Mouse (Mus musculus) hindbrain, embryonic 13.5 days (tissue): Measurements from ENCODE around the gene Cox5b. TPM values are rescaled to one million over a fixed set of nuclear protein-coding genes. Genes with fewer than 3 reads are reported as not detected.

Experiments used
- ATAC-seq: fragments of 200-750 bp; cut with Nextera tagmentation; 2 replicates; pipeline ENCODE4 v1.8.0; 2017; ENCODE audit warnings: moderate TSS enrichment; ENCODE audit not compliant: low FRiP score
- H3K27ac ChIP-seq: fragments of 300-500 bp; sonication (generic); 2 replicates; pipeline ENCODE4 v1.5.1; 2015; ENCODE audit warnings: inconsistent platforms, mild to moderate bottlenecking, moderate library complexity
- H3K27me3 ChIP-seq: fragments of 300-500 bp; sonication (generic); 2 replicates; pipeline ENCODE4 v1.6.1; 2015; ENCODE audit warnings: mild to moderate bottlenecking, inconsistent platforms
- H3K36me3 ChIP-seq: fragments of 300-500 bp; sonication (generic); 2 replicates; pipeline ENCODE4 v1.6.1; 2015; ENCODE audit warnings: mild to moderate bottlenecking, inconsistent platforms
- H3K4me1 ChIP-seq: fragments of 300-500 bp; sonication (generic); replicated peaks from 2 replicates; pipeline ENCODE4 v1.6.1; 2015; ENCODE audit warnings: inconsistent platforms
- H3K4me2 ChIP-seq: fragments of 300-500 bp; sonication (generic); 2 replicates; pipeline ENCODE4 v1.6.1; 2015; ENCODE audit warnings: inconsistent platforms, mild to moderate bottlenecking, moderate library complexity
- H3K4me3 ChIP-seq: fragments of 300-500 bp; sonication (generic); 2 replicates; pipeline ENCODE4 v1.5.1; 2015; ENCODE audit warnings: mild to moderate bottlenecking, inconsistent platforms
- H3K9ac ChIP-seq: fragments of 300-500 bp; sonication (generic); 2 replicates; pipeline ENCODE4 v1.6.1; 2015; ENCODE audit warnings: mild to moderate bottlenecking, inconsistent platforms
- H3K9me3 ChIP-seq: fragments of 300-500 bp; sonication (generic); 2 replicates; pipeline ENCODE4 v1.6.1; 2016; ENCODE audit warnings: inconsistent platforms
- WGBS: fragments of 180-500 bp; shearing (Covaris S2); methylation state at CpG from one replicate; pipeline ENCODE4 v1.1.7; 2015; 5-methylcytosine and 5-hydroxymethylcytosine counted together
- polyA plus RNA-seq: library from polyadenylated mRNA; unstranded; fragments of >200 nt; fragmentation: Nextera tagmentation; extraction: Ambion mirVana; gene quantifications from 2 replicates; pipeline ENCODE4 v1.2.1, GENCODE M21; 2015

Cox5b gene
- polyA plus RNA-seq, 1 experiment from 2014 or later: 648 TPM

DNA sequence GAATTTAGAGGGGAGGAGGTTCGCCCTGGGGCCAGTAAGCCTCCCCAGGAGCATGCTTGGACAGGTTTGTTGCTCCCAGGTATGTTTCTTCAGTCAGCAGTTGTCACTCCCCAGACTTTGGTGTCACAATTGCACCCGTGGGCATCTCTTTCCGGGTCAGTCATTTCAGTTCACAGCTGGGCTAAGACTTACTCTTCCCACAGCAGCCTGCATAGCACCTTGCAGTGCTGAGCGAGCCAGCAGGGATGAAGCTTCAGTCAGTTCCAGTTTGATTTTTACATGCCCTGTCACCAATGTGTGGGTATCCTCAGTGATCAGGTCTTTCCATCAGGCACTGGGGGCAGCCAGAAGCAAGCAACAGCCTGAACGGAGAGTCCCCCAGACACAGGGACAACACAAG, 5.8 kb downstream of the Cox5b start:
- H3K9me3 ChIP-seq: no peaks in the 10 kb centered on the region
- no peak overlapping the region for H3K4me2 ChIP-seq
- peaks cover 64% of the 10 kb centered on the region for H3K36me3 ChIP-seq
- WGBS: 71% methylated on average over 5 of the region's 5 CpGs
- ATAC-seq: no peak
- H3K27me3 ChIP-seq: no peaks in the 10 kb centered on the region
- peaks cover 9% of the 10 kb centered on the region for H3K4me1 ChIP-seq
- H3K9ac ChIP-seq: peak overlapping the region; percentile 35; the same call in 1 of the 2 replicates
- H3K27ac ChIP-seq: no peak overlapping the region
- no peak overlapping the region for H3K4me3 ChIP-seq

DNA sequence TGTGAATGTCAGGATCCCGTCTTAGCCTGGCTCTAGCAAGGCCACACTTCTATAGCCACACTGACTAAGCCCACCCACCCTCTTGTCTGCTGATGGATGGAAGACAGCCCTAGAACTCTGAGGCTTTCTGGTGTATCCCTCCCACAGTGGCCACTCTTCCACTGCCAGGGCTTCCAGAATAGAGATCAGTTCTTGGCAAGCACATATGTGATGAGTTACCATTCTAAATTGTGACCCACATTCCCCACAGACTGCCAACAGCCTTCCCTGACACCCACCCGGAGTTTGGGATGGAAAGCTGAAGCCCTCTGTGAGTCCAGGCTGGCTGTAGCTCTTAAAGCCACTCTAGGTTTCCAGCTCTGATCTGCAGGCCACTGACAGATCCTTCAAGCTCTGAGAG, 15.9 kb downstream of the Cox5b start:
- 80% methylated on average over 2 of the region's 2 CpGs for WGBS
- Histone ChIP-seq H3K9me3 (no peaks in the 10 kb centered on the region), H3K4me1 (peaks cover 30% of the 10 kb centered on the region), H3K27ac (no peak overlapping the region), H3K27me3 (no peaks in the 10 kb centered on the region), H3K4me3 (no peak overlapping the region), H3K9ac (no peak overlapping the region), H3K36me3 (peaks cover 54% of the 10 kb centered on the region), H3K4me2 (no peak overlapping the region)
- no peak for ATAC-seq

DNA sequence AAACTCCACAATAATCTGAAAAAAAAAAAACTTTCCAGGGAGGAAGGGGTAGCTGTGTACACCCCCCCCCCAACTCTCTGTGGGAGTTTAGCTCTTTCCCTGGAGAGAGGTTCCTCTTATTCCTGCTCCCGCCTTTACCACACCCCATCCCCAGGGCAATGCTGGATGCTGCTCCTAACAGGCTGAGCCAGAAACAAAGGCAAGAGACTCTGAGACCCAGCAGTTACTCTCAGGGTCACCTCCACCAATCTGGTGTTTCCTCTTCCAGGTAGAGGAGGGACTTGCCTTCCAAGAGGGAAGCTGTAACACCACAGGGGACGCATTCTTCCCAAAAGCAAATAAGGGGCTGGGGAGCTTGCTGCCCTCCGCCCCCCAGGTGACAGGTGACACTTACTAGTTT, 16.5 kb downstream of the Cox5b start:
- 78% methylated on average over 3 of the region's 3 CpGs for WGBS
- Histone ChIP-seq H3K4me2 (peak overlapping the region; percentile 83; the same call in 1 of the 2 replicates), H3K36me3 (peaks cover 48% of the 10 kb centered on the region), H3K4me3 (no peak overlapping the region), H3K27me3 (no peaks in the 10 kb centered on the region), H3K4me1 (peaks cover 30% of the 10 kb centered on the region), H3K9ac (peak overlapping the region; percentile 98; the same call in 1 of the 2 replicates), H3K27ac (no peak overlapping the region), H3K9me3 (no peaks in the 10 kb centered on the region)
- no peak for ATAC-seq

GRCm38 (mm10) chr1:36708626-36709025, 17.4 kb downstream of the Cox5b start:
- H3K4me1 ChIP-seq: peaks cover 30% of the 10 kb centered on the region
- no peaks in the 10 kb centered on the region for H3K27me3 ChIP-seq
- ATAC-seq: no peak
- peak overlapping the region; percentile 98 for H3K9ac ChIP-seq
- no peak overlapping the region for H3K27ac ChIP-seq
- peak overlapping the region; percentile 99 for H3K4me3 ChIP-seq
- no peaks in the 10 kb centered on the region for H3K9me3 ChIP-seq
- WGBS: 96% methylated on average over 1 of the region's 1 CpGs
- H3K4me2 ChIP-seq: peak overlapping the region; percentile 83
- peaks cover 39% of the 10 kb centered on the region for H3K36me3 ChIP-seq

DNA sequence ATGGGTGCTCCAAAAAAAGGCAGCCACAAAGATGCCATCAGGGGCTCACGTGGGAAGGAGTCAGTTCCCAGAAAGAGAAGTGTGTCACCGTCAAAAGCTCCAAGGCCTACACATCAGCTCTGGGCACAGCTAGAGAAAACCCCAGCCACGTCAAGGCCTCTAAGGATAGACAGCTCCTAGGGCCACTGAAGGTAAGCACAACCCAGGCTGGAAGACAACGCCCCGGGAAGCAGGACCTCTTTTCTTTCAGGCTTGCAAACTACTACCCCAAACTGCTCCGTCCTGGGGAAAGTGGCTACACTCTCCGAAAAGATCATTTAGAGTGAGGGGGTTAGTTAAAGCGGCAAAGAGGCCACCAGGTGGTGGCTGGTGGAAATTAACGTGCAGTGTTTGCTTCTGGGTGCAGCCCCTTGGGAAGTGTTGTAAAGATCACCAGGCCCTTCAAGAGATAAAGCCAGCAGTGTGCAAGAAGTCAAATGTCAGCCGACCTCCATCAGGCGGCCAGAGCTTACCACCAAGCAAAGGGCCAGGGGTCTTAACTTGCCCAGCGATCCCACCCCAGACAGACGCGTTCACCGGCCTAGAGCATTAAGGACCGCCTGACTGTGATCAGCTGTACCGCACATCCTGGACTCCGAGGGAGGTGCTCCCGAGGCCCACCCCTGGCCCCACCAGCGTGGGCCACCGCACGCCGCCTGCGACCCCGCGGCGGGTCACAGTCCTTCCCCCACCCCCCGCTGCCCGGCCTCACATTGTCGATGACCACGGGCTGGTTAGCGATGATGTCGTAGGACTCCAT, 18.0 kb downstream of the Cox5b start:
- Histone ChIP-seq H3K4me2 (peak overlapping the region; percentile 83), H3K9ac (peak overlapping the region; percentile 98), H3K27ac (peak overlapping the region; percentile 91), H3K9me3 (no peaks in the 10 kb centered on the region), H3K27me3 (no peaks in the 10 kb centered on the region), H3K36me3 (peaks cover 33% of the 10 kb centered on the region), H3K4me1 (peaks cover 30% of the 10 kb centered on the region), H3K4me3 (peak overlapping the region; percentile 99)
- peak; percentile 79 for ATAC-seq
- WGBS: 1% methylated on average over 33 of the region's 33 CpGs

DNA sequence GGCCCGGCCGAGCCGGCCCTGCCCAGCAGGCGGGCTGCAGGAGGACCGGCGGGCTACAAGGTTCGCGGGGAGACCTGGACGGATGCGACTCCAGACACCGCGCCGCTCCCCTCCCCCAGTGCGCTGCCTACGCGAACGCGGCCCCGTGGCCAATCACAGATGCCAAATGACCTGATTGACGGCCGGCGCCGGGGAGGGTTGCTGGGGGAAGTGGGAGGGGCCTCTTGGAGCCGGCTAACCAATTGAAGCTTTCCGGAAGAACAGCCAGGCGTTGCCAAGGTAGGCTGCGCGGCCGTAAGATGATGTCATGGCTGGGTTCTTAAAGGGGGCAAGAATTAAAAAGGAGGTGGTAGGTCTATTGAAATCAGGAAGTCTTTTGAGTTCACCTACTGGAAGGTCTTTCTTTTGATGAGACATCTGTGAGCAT, 18.6 kb downstream of the Cox5b start, which contains the start of gene 4933424G06Rik:
4933424G06Rik (plus strand) TSS at position 296 of the 427 bp plus-strand sequence.
- peak within 1 kb of the TSS; percentile 91 for H3K27ac ChIP-seq
- H3K4me3 ChIP-seq: peak within 1 kb of the TSS; percentile 99
- ATAC-seq: peak; percentile 96
- no peaks in the 10 kb centered on the region for H3K9me3 ChIP-seq
- WGBS: under 1% methylated on average over 29 of the region's 29 CpGs
- H3K36me3 ChIP-seq: peaks cover 27% of the 10 kb centered on the region
- H3K9ac ChIP-seq: peak within 1 kb of the TSS; percentile 98
- peaks cover 30% of the 10 kb centered on the region for H3K4me1 ChIP-seq
- peak within 1 kb of the TSS; percentile 83 for H3K4me2 ChIP-seq
- no peaks in the 10 kb centered on the region for H3K27me3 ChIP-seq

DNA sequence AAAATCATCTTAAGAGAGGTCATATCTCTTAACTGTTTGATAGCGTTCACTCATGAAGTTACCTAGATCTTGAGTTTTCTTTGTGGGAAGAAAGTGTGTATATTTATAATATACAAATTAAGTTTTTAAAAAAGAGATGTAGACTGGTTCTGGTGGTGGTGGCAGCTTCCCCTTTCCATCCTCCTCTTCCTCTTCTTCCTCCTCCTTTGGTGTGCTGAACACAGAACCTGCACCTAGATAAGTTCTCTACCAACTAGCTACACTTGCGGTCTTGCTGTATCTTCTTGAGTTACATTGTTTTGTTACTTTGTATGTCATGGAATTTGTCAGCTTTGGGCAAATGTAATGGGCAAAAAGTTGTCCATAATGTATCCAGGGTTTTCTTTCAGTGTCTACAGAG, 19.9 kb downstream of the Cox5b start:
- Histone ChIP-seq H3K9me3 (no peaks in the 10 kb centered on the region), H3K27ac (no peak overlapping the region), H3K4me1 (peaks cover 30% of the 10 kb centered on the region), H3K4me3 (no peak overlapping the region), H3K9ac (no peak overlapping the region), H3K36me3 (peaks cover 15% of the 10 kb centered on the region), H3K27me3 (no peaks in the 10 kb centered on the region), H3K4me2 (no peak overlapping the region)
- ATAC-seq: no peak
- 96% methylated on average over 2 of the region's 2 CpGs for WGBS

- no peak within 1 kb of the TSS for H3K27ac ChIP-seq
- no peaks in the 10 kb centered on the region for H3K27me3 ChIP-seq
- H3K4me3 ChIP-seq: no peak within 1 kb of the TSS
- no peak within 1 kb of the TSS for H3K9ac ChIP-seq
- H3K4me2 ChIP-seq: no peak within 1 kb of the TSS
- H3K36me3 ChIP-seq: no peaks in the 10 kb centered on the region
- H3K9me3 ChIP-seq: no peaks in the 10 kb centered on the region
- no peak for ATAC-seq
- WGBS: 77% methylated on average over 5 of the region's 5 CpGs
- H3K4me1 ChIP-seq: no peaks in the 10 kb centered on the region
These were observed 23.1 kb downstream of the Cox5b start, which contains the start of gene Actr1b for GRCm38 (mm10) chr1:36714311-36714710. Gene Actr1b, minus strand, starts transcription at chr1:36714422.

GRCm38 (mm10) chr1:36718786-36719185, 27.5 kb downstream of the Cox5b start:
- H3K27me3 ChIP-seq: no peaks in the 10 kb centered on the region
- ATAC-seq: no peak
- 92% methylated on average over 1 of the region's 1 CpGs for WGBS

DNA sequence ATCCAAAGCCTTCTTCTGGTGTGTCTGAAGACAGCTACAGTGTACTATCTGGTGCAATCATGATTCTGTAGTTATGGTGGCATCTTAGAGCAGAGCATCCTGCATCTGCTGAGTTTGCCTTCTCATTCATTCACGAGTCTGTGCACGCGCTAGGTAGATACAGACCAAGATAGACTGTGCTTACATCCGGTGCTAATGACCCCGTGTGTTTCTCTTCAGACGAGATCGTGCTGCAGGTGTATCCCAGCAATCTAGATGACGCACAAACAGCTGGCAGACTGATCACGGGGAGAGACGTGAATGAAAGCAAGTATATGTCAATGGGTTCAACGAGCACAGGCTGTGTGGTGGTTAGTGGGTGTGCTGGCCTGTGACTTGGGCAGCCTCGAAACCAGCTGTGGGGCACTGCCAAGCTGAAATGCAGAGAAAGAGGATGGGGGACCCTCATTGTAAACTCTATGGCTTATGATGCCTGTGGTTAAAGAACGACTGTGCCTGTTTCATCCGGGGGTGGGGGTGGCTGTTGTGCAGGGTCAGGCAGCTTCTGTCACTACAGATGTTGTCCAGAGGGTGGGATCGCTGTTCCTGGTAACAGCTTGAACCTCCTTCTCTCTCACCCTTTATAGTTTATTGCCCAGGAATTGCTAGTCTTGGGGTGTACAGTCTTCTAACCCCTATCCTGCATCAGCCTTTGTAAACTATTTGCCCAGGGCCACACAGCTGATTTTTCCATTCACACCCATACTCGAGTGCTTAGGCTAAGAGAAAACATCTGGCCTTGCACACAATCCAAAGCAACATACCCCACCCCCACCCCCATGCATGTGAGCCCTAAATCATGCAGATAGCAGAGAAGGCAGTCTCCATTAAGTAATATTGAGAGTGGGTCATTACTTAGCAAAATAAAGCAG, 32.2 kb downstream of the Cox5b start:
- no peak overlapping the region for H3K4me2 ChIP-seq
- ATAC-seq: no peak
- peaks cover 6% of the 10 kb centered on the region for H3K4me1 ChIP-seq
- no peaks in the 10 kb centered on the region for H3K27me3 ChIP-seq
- H3K9ac ChIP-seq: peak overlapping the region; percentile 46; the same call in 1 of the 2 replicates
- H3K27ac ChIP-seq: peak overlapping the region; percentile 31; the same call in 1 of the 2 replicates
- H3K9me3 ChIP-seq: no peaks in the 10 kb centered on the region
- H3K36me3 ChIP-seq: no peaks in the 10 kb centered on the region
- H3K4me3 ChIP-seq: no peak overlapping the region
- 69% methylated on average over 16 of the region's 16 CpGs for WGBS

More at GRCm38 (mm10) chr1:36718786-36719185, 27.5 kb downstream of the Cox5b start:
- H3K4me2 ChIP-seq: no peak overlapping the region
- no peaks in the 10 kb centered on the region for H3K36me3 ChIP-seq
- H3K27ac ChIP-seq: no peak overlapping the region
- H3K4me3 ChIP-seq: no peak overlapping the region
- H3K9me3 ChIP-seq: no peaks in the 10 kb centered on the region
- H3K9ac ChIP-seq: no peak overlapping the region
- H3K4me1 ChIP-seq: peaks cover 5% of the 10 kb centered on the region

- Histone ChIP-seq H3K4me3 (no peak overlapping the region), H3K9me3 (no peaks in the 10 kb centered on the region), H3K27me3 (no peaks in the 10 kb centered on the region), H3K4me1 (peaks cover 6% of the 10 kb centered on the region), H3K27ac (peak overlapping the region; percentile 3; the same call in 1 of the 2 replicates), H3K9ac (no peak overlapping the region), H3K36me3 (no peaks in the 10 kb centered on the region), H3K4me2 (no peak overlapping the region)
- 76% methylated on average over 4 of the region's 4 CpGs for WGBS
- ATAC-seq: no peak
These were observed 32.8 kb downstream of the Cox5b start for GRCm38 (mm10) chr1:36724057-36724431.

DNA sequence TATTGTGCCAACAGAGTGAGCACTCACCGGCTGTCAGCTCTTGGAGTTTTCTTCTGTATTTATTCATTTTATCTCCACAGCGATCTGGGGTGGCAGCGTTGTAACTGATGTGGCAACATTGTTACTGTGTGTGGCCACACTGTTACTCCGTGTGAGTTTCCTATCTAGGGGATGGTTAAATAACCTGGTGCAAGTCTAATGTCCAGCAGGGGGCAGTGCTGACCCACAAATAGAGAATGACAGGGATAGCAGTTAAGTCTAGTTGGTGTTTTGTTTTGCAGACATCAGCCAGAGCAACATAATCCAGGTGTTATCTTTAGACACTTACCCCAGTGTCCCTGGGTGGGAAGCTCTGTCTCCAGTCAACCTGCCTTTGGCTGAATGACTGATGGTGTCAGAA, 46.1 kb downstream of the Cox5b start:
- 0 out of 2 replicates have a peak, but pooled peaks cover 3% of the 10 kb centered on the region for H3K27me3 ChIP-seq
- H3K9ac ChIP-seq: no peak overlapping the region
- WGBS: 16% methylated on average over 4 of the region's 4 CpGs
- H3K4me3 ChIP-seq: no peak overlapping the region
- H3K36me3 ChIP-seq: no peaks in the 10 kb centered on the region
- no peaks in the 10 kb centered on the region for H3K9me3 ChIP-seq
- no peak overlapping the region for H3K27ac ChIP-seq
- H3K4me1 ChIP-seq: no peaks in the 10 kb centered on the region
- no peak overlapping the region for H3K4me2 ChIP-seq
- 0 out of 2 replicates have a peak, but pooled peaks have one; percentile 49 for ATAC-seq
